Mouse (Mus musculus) effector memory CD4-positive, alpha-beta T cell, adult 5 months (primary cell): Measurements from ENCODE around the gene Ttc13. TPM values are rescaled to one million over a fixed set of nuclear protein-coding genes. Genes with fewer than 3 reads are reported as not detected.

Source experiments
- polyA plus RNA-seq: library from polyadenylated mRNA; unstranded; fragments of 100-300 nt; shearing (Covaris generic); gene quantifications from one replicate; pipeline ENCODE4 v1.2.1, GENCODE M21; 2017

Gene Ttc13
- polyA plus RNA-seq, result 46.7 TPM

DNA sequence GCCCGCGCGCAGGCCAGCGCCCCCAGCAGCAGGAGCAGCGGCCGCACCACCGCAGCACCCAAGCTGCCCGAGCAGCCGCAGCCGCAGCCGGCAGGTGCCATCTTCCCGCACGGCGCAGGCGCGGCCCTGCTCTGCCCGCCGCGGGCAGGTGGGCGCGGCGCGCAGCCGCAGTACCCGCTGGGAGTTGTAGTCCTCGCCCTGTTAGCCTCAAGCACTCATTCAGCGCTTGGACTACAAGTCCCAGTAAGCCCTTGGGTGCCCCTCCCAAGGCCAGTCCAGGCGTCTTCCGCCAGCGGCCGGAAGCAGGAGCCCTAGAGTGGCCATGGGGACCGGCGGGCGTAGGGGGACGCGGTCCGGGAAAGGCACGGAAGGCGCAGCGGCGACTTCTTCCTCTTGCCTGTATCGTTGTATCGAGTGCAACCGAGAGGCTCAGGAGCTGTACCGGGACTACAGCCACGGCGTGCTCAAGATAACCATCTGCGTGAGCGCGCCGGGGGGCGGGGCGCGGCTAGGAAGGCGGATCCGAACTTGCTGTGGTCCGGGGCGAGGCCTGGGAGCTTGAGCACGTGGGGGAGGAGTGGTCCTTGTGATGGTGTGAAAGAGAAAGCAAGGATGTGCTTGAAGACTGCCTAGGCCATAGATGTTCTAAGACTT is at the start of gene Ttc13, which contains the start of gene Arv1:
Gene Ttc13 (minus strand): TSS at position 122 of the 654 bp plus-strand sequence.
Gene Arv1 (plus strand): TSS at position 278 of the 654 bp plus-strand sequence.

GRCm38 (mm10) chr8:124751709-124752173 is 30.0 kb upstream of the Ttc13 start, which contains the start of gene Fam89a:
Fam89a (minus strand) TSS chr8:124751832.

GRCm38 (mm10) chr8:124663112-124663873 is 58.5 kb downstream of the Ttc13 start, which contains the start of gene 2310022B05Rik:
2310022B05Rik (minus strand) TSS chr8:124663369.

Other genes starting within 250 kb of the Ttc13 start
- gene Cog2, start 201.2 kb downstream of the Ttc13 start, polyA plus RNA-seq, result 43.8 TPM
- not detected for gene Agt, start 152.3 kb downstream of the Ttc13 start, polyA plus RNA-seq
- gene Capn9, start 145.9 kb downstream of the Ttc13 start, polyA plus RNA-seq, result not detected
- gene 2310022B05Rik, start 58.6 kb downstream of the Ttc13 start, polyA plus RNA-seq, result 5.4 TPM
- 17.1 TPM for gene Arv1, start 156 bp upstream of the Ttc13 start, polyA plus RNA-seq
- gene Fam89a, start 29.8 kb upstream of the Ttc13 start, polyA plus RNA-seq, result 1.1 TPM
- gene Trim67, start 71.1 kb upstream of the Ttc13 start, polyA plus RNA-seq, result not detected
- gene Gnpat, start 141.1 kb upstream of the Ttc13 start, polyA plus RNA-seq, result 54.0 TPM
- 15.1 TPM for gene 2810004N23Rik, start 141.1 kb upstream of the Ttc13 start, polyA plus RNA-seq
- 7.3 TPM for gene Exoc8, start 175.7 kb upstream of the Ttc13 start, polyA plus RNA-seq
- 4.7 TPM for gene Sprtn, start 175.9 kb upstream of the Ttc13 start, polyA plus RNA-seq
- 47.1 TPM for gene Egln1, start 227.3 kb upstream of the Ttc13 start, polyA plus RNA-seq